Mouse (Mus musculus) cerebellum, adult 8-10 months (tissue): ENCODE measurements around the gene Acta1.

ENCODE experiments used
- DNase-seq: peaks from one replicate; pipeline ENCODE4 v3.0.0; 2022

The Acta1 gene

DNA sequence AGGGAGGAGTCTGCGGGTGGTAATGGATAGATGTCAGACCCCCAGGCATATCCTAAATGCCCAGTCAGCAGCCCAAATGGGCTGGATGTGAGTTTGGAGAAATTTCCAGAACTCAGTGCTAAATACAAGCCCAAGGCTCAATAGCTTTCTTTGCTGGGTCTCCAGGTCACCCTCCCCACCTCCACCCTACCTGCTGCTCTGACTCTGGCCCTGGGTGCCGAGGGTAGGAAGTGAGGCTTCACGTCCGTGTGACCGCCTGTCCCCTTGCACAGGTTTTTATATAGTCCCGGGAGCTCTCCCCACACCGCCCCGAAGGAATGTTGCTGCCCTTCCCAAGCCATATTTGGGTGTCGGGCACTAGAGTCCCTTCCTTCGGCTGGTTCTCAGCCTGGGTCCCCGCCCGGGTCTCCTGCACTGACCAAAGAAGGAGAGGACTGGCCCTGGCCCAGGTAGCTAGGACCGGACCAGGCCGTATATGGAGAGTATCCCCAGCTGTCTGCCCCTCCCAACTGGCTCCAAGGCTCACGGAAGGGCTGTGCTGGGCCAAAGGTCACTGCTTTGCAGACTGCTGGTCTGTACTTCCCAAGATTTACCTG is at the start of gene Acta1:
Gene Acta1 (minus strand): TSS at position 250 of the 596 bp plus-strand sequence.
- DNase-seq: no peak

DNA sequence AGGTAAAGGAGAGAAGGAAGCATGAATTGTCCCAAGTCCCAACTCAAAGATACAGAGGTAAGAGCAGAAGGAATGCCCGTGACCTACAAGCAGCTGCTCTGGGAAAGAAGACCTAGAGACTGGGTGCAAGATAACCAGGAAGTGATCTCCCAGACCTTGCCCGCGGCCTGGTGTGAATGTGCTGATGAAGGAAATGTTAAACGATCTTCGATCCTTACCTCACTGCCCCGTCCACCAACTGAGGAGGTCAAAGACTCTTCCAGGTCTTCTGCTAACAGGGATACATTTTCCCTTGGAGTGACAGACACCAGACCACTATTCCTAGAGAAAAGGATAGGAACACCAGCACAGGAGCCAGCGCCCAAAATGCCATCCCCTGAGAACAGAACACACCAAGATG is 34.5 kb upstream of the Acta1 start:
- no peak for DNase-seq

DNA sequence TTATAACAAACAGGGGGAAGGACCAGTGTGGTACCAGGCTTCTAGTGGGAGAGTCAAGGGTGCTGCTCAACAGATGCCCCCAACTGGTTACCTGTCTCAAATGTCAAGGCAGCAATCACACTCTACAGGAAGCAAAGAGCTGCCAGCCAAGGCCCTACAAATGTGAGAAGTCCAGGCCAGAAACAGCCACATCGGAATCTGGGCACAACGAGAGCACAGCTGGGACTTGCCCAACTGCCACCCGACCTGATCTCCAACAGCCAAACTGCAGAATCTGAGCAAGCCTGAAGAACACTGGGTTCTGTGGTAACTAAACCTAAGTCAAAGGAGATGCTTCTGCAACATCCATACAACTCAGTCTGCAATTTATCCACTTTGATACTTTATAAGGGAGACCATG is 31.1 kb upstream of the Acta1 start:
- DNase-seq: no peak

DNA sequence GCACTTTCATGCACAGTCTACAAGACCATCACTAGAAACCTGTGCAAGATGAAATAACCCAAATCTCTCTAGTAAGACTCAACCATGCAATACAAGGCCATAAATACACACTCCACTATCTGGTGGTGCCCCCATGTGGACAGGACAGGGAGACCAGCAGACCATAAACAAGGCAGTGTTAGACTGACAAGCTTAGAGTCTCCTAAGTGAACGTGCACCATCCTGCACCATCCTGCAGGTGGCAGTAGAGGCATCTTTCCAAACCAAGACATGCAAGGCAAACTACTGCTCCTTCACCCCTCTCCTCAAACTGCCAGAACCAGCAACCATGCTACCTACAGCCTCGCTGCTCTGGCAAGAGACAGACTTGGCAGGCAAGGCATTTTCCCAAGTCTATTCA is 30.2 kb upstream of the Acta1 start:
- DNase-seq: peak; percentile 84

DNA sequence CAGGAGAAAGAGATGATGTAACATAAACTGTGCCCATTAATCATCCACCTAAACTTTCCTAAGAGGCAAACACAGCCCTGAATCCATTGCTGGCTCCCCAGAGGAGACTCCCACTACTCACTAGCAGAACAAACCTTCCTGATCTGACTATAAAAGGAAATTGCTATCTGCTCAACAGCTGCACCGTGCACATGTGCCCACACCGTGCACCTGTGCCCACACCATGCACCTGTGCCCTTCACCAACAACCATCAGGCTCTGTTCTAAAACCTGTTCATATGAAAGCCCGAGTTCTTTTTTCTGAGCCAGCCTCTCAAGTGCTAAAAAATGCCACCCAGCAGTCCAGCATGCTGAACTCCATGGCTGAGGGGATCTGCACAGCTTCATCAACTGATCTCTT is 20.1 kb upstream of the Acta1 start:
- DNase-seq: no peak

DNA sequence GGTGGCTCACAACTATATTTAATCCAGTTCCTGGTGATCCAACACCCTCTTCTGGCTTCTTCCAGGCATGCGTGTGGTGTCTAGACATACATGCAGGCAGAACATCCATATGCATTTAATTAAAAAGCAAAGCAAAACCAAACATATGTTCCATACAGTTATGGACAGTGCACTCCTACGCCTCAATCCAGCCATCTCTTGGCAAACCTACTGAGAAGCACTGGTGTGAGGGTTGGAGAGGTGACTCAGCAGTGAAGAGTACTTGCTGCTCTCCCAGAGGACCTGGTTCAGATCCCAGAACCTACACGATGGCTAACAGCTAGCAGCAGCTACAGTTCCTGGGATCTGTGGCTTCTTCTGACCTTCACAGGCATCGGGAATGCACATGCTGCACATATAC is 17.7 kb upstream of the Acta1 start:
- DNase-seq: no peak

DNA sequence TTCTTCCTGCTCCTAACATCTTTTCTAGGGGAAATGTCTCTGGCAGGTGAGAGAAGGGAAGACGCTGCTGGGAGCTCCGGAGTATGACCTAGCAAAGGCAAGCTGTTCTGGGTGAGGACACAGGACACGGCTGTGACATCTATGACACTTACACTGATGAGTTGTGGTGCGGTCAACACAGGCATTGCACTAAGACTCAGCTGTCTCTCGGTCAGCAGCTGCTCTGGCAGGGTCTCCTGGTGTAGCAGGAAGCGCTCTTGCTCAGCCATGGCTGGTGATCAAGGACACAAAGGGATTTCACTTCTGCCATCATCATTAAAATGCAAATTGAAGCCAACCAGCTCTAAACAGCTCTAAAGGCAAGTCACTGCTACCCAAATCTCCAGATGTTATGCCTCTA is 13.1 kb upstream of the Acta1 start:
- DNase-seq: no peak

DNA sequence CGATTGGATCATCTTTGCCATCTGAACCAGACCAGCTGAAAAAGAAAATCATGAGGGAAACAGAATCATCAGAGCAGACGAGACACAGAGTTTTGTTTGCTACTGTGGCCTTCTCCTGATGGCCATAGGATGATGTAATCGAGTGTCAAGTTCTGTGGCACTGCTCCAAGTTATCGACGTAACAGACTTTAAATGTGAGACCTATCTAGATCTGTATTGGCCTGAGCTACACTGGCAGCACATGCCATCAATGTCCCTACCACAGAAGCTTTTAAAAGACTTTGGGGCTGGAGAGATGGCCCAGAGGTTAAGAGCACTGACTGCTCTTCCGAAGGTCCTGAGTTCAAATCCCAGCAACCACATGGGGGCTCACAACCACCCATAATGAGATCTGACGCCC is 8.1 kb upstream of the Acta1 start:
- DNase-seq: no peak

DNA sequence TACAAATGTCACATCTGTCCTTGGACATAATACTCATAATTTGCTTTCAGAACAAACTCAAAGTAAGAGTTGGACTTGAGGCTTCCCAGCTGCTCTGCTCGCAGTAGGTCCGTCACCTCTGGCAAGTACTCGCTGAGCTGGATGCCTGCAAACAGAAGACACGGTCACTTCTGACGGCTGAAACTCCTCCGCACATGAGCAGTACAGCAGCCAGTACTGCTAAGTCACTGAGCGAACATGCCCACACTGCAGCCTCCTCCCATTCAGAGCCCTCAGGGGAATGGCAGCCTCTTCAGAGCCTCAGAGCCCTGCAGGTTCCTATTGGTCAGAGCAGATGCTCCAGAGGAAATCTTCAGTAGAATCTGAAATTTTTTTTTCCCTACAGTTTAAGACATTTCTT is 4.8 kb upstream of the Acta1 start:
- DNase-seq: no peak

DNA sequence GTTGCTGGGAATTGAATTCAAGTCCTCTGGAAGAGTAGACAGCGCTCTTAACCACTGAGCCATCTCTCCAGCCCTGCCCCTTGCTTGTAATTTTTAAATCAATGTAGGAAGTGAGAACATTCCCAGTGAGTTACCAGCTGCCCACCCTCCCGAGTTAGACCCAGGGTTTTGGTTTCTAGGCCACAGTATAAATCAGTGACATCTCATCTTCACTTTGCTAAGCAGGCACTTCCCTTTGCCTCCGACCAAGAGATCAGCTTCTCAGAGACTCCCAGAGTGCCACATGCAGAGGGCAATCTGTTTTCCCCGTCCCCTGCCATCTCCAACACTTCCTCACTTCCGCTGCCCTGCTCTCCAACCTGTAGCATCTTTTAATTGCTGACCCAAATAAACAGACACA is 4.0 kb upstream of the Acta1 start:
- DNase-seq: no peak

DNA sequence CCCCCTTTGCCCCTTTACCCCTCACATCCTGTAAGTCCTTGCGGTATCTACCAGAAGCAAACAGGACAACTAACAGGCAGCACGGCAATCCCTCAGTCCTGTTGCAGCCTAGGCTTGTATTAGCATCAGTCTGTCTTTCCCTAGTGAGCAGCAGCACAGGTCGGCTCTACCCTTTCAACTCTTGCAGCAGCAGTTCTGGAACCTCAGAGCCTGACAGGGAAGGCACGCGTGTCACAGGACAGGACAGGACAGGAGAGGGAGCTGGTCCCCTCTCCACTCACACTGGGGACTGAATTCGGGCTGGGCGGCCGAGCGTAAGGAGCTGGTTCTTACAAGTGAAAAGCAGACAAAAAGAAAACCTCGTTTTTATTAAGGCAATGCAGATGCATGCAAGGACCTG is 2.2 kb upstream of the Acta1 start:
- no peak for DNase-seq

DNA sequence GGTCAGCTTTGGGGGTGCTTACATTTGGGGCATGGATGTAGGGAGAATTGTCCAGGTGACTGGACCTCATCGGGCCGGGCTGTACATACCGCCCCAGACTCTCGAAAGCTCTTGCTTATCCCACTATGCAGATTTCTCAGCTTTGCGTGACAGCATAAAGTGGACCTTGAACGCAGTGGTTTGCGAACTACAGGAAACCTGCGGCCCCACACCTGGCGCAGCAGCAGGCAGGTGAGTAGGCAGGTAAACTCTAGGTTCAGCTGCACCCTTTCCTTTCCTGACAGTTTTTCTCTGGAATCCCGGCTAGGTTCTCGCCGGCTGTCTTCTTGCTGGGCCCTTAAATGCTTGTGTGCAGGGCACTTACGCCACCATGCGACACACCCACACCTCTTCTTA is 1.8 kb upstream of the Acta1 start:
- DNase-seq: no peak

DNA sequence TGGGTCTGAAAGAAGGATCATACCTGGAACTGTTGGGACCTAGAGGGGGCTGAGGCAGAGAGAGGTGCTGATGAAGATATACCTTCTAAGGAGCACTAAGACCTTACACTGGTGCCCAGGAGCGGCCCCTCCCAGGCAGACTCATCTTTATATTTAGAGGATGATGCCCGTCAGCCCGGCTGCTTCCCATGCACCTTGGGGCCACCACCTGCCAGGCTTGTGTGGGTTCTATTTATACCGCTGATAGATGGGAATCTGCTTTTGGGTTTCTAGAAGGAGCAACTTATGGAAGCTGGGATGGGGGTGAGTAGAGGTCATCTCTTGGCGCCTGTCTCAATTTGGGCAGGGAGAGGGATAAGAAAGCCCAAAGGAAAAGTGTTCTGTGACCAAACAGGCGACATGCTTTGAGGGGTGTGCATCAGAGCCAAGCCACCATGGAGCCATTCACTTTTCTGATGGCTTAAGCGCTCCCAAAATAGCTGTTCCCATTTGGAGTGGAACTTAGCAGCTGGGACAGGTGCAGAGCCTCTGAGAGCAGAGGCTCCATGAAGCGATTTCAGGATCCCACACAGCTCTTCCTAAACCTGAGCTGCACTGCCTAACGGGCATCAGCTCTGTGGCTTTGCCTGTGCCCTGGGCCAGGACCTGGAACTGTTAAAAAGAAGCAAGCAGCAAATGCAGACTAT is 1.3 kb upstream of the Acta1 start:
- DNase-seq: no peak

DNA sequence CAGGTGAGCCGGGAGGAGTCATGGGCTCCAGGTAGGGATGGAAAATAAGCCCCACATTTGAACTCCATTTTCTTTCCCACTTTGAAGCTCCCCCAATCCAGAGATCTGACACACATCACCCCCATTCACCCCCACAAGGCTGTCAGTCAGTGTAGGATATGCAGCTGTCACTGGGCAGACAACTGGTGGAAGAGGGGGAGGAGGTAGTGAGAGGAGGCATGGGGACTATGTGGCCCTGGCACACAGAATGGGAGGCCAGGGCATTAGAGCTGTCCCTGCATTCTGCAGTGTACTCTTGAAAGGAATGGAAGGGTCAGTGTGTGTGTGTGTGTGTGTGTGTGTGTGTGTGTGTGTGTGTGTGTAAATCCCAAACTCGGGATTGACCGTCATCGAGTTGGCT is 679 bp upstream of the Acta1 start:
- DNase-seq: no peak

DNA sequence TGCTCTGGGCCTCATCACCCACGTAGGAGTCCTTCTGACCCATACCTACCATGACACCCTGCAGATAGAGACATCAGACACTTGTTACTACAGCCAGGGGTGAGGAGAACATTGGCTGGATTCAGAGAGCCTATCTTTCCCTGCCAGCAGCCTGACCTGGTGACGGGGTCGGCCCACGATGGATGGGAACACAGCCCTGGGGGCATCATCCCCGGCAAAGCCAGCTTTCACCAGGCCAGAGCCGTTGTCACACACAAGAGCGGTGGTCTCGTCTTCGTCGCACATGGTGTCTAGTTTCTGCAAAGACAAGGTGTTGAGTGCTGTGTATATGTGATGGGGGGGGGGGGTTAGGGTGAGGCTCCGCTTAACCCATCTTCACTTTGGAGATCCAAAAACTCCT is 1.1 kb downstream of the Acta1 start:
- no peak for DNase-seq

DNA sequence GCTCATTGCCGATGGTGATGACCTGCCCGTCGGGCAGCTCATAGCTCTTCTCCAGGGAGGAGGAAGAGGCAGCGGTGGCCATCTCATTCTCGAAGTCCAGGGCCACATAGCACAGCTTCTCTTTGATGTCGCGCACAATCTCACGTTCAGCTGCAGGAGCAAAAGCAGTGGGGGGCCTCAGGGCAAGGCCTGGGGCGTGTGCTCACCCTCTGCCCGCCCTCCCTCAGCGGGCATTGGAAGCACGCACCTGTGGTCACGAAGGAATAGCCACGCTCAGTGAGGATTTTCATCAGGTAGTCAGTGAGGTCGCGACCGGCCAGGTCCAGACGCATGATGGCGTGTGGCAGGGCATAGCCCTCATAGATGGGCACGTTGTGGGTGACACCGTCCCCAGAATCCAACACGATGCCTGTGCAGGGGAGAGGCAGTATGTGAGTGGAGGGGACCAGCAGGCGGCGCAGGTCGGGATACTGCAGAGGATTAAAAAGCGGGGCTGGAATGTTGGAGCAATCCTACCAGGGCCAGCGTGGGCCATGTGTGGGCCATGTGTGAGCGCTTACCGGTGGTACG is 1.9 kb downstream of the Acta1 start:
- DNase-seq: no peak

DNA sequence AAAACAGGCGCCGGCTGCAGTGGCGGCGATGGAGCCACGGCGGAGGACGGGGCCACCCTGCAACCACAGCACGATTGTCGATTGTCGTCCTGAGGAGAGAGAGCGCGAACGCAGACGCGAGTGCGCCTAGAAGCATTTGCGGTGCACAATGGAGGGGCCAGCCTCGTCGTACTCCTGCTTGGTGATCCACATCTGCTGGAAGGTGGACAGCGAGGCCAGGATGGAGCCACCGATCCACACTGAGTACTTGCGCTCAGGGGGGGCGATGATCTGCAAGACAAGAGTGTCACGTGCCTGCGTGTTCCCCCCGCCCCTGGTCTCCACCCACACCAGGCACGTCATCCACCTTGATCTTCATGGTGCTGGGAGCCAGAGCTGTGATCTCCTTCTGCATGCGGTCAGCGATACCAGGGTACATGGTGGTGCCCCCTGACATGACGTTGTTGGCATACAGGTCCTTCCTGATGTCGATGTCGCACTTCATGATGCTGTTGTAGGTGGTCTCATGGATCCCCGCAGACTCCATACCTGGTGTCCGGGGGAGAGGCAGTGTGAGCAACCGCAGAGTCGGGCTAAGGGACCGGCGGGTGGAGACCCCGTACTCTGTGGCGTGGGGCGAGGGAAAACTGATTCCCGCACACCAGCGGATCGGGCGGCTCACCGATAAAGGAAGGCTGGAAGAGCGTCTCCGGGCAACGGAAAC is 2.5 kb downstream of the Acta1 start:
- peak; percentile 88 for DNase-seq

DNA sequence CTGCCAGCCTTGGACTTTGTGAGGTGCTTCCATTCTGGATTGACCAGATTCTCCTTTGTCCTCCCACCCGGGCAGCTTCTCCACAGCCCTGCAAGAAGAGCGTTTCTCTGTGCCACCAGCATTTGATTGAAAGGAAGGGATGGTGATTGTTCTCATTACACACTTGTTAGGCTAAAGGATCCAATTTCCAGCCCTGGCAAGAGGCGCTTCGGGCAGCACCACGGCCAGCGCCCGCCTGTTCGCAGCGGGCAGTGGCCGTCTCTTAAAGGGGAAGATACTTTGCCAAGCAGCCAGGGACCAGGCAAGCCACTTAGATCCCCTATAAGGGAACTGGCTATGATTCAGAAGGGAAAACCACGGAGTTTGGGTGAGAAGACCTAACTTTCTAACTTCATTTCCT is 3.3 kb downstream of the Acta1 start:
- DNase-seq: peak; percentile 74

DNA sequence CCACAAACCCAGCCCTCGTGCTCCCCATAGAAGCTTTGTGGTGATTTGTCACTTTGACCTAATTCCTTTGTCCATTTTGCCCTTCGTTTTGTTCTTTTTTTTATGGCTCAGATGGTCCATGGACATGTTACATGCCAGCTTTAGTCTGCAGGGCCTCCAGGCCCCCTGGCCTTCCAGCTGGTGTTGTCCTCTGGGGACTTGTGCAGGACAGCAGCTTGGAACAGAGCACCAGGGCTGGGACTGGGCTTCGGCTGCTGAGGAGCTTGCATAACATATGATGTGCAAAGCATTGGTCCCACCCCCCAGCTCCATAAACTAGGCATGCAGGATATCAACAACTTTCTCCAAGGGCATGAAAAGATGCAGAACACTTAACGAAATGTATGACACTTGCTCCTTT is 4.8 kb downstream of the Acta1 start:
- DNase-seq: no peak

DNA sequence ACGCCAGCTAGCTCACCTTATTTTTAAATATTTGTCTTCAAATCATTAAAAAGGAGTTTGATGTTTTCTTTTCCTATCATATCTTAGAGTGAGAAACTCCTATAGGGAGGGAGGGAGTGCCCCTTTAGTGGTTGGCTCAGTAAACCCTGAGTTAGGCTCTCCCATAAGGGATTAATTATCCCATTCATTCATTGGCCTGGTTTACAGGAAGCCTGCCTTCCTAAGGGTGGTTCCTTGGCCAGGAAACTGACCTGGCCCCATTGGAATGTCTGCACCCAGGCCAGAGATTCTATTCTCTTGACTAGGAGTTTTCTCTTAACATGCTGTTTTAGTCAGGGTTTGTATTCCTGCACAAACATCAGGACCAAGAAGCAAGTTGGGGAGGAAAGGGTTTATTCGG is 6.6 kb downstream of the Acta1 start:
- DNase-seq: no peak

DNA sequence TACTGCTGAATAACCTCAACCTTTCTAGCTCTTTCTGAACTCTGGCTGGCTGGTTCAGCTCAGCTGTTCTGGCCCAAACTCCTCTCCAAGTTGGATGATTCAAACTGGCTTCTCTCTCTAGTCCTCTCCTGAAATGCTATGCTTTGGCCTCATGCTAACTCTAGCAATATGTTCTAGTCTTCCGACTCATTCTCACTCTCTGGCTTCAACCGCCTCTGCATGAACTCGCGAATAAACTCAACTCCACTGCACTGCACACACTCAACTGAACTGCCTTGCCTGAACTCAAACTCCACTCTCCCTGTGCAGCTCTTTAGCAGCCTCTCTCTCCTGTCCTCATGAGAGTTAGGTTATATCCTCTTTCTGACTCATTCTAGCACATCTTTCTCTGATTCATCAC is 7.4 kb downstream of the Acta1 start:
- no peak for DNase-seq

DNA sequence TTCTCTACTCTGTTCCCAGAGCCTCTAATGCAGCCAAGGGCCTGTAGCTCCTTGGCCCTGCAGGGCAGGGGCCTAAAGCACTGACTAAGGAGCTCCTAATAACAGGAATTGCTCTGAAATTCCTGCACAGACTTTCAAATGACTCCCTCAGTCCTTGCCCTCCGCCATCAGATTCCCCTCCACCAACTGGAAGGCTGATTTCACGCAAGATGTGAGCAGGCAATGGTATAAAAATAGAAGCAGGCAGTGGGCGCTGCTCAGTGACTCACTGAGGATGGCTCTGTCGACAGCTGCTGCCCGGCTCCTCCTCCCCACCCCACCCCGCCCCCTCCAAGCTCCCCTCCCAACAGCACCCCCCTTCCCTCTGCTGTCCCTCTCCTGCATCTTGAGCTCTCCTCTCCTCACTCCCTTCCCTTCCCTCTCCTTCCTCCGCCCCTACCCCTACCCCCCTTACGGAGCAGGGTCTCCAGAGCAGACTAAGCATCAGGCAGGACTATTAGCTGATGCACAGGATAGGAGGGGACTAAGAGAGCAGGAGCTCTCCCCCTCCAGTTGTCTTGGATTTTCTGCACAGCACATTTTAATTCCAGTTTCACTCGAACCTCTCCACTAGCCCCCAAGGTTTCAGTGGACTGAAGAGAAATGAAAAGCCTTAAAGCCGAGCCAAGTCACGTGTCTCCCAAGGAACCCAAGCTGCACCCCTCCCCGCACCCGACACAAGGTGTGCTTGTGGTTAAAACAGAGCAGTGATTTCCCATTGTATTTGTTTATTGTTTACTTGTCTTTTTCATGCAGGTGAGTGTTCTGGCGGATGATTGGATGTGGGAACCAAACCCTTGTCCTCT is 9.6 kb downstream of the Acta1 start:
- no peak for DNase-seq

DNA sequence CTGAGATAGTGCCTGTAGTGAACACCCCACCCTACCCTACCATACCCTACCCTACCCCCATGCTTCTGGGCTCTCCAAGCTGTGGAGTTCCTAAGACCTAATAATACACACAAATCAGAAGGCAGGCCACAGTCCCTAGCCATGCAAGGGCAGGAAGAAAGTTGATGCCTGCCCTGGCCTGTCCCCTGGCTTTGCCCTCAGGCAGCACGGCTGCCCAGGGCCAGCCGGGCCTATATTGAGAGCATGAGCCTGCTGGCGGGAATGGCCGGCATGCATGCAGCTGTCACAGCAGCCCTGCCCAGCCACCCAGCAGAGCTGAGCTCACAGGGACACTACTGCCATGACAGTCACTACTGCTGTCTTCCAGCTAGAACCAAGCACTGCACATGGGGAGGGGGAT is 11.5 kb downstream of the Acta1 start:
- DNase-seq: no peak
